Mouse (Mus musculus): ENCODE measurements around the gene Cnmd.

Cnmd gene

DNA sequence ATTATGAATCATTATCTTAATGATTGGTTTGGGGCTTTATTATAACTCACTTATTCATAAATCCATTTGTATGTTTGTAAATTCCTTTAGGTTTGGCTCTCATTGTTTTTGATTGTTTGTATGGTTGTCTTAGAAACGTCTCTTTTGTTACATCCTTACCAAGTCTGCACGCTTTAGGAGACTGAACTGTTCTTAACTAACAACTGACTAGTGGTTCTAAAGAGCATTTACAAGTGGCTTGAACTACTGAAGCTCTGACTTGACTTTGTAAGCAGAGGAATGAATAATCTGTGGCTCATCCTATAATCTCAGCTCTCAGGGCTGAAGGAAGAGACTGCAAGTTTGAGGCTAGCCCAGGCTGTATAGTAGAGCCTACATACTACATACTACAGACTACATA is 70.4 kb downstream of the Cnmd start:
- CTCF ChIA-PET, result interaction anchor here in 1 of 4 experiments (1.2 kb wide), 1 partner anchor 78 kb away, joined by 4 read pairs; no protein-coding TSS in a partner anchor
- POLR2A ChIA-PET, result interaction anchor here in 2 of 4 experiments (0.7 to 2.6 kb wide), 7 partner anchors 9 to 368 kb away, joined by 3 to 14 read pairs (median 4); no protein-coding TSS in a partner anchor

DNA sequence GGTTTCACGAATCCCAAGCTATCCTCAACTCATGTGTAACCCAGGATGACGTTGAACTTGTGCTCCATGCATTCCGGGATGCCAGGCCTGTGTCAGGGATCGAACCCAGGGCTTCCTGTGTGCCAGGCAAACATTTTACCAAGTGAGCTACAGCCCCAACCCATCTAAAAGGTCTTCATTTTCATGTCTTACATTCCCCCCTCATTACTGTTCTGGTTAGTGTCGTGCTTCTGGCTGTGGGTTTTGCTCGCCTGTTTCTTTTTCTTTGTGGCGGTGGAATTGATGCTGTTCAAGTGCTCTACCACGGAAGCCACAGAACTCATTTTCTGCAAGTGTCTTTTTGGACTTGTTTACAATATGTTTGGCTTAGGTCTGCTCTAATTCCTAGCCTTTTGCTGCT is 71.1 kb downstream of the Cnmd start:
- ChIA-PET POLR2A (interaction anchor here in 2 of 4 experiments (1.1 to 2.6 kb wide), 9 partner anchors 14 to 211 kb away, joined by 3 to 14 read pairs (median 5); partner anchors contain the start of gene Kbtbd7 (in 1 of the 2)), CTCF (interaction anchor here in 1 of 4 experiments (1.2 kb wide), 1 partner anchor 77 kb away, joined by 4 read pairs; no protein-coding TSS in a partner anchor)

GRCm38 (mm10) chr14:79589401-79589800 is 72.6 kb downstream of the Cnmd start:
- ChIA-PET CTCF (no interaction called here), POLR2A (interaction anchor here in 3 of 4 experiments (0.7 to 2.6 kb wide), 11 partner anchors 8 to 200 kb away, joined by 3 to 14 read pairs (median 4); no protein-coding TSS in a partner anchor)

- ChIA-PET CTCF (interaction anchor here in 3 of 4 experiments (0.5 to 1.9 kb wide), 4 partner anchors 26 to 141 kb away, joined by 3 to 6 read pairs (median 4); no protein-coding TSS in a partner anchor), POLR2A (interaction anchor here (0.8 to 3.3 kb wide), 24 partner anchors 10 to 311 kb away, joined by 3 to 39 read pairs (median 8); partner anchors contain the start of genes Kbtbd7 (in 2 of the 4), Elf1 (in 1 of the 4) and Naa16 (in 1 of the 4))
These were observed 73.4 kb downstream of the Cnmd start for GRCm38 (mm10) chr14:79588534-79588951.

GRCm38 (mm10) chr14:79587852-79588229 is 74.1 kb downstream of the Cnmd start:
- POLR2A ChIA-PET, result interaction anchor here (0.6 to 3.3 kb wide), 92 partner anchors 8 to 957 kb away, joined by 3 to 39 read pairs (median 4); partner anchors contain the start of genes Kbtbd7 (in 3 of the 4), Elf1 (in 2 of the 4), Naa16 (in 2 of the 4) and Wbp4 (in 2 of the 4)

More at GRCm38 (mm10) chr14:79587852-79588229, 74.1 kb downstream of the Cnmd start:
- CTCF ChIA-PET, result interaction anchor here in 3 of 4 experiments (0.6 to 1.9 kb wide), 9 partner anchors 13 to 1596 kb away, joined by 3 to 10 read pairs (median 4); no protein-coding TSS in a partner anchor
